Mouse (Mus musculus) ES-Bruce4 (cell line): ENCODE results near the gene Psmb7.

Experiments used
- CTCF ChIP-seq: IDR thresholded peaks from one replicate; pipeline ENCODE4 v1.8.1; 2011; ENCODE audit warnings: low read depth, low read length
- EP300 ChIP-seq: IDR thresholded peaks from 2 replicates; pipeline ENCODE4 v1.6.1; 2011; ENCODE audit warnings: low read depth, low read length; ENCODE audit not compliant: insufficient read depth
- POLR2A ChIP-seq: IDR thresholded peaks from one replicate; pipeline ENCODE4 v1.8.1; 2011; ENCODE audit warnings: low read length; ENCODE audit not compliant: insufficient read depth

DNA sequence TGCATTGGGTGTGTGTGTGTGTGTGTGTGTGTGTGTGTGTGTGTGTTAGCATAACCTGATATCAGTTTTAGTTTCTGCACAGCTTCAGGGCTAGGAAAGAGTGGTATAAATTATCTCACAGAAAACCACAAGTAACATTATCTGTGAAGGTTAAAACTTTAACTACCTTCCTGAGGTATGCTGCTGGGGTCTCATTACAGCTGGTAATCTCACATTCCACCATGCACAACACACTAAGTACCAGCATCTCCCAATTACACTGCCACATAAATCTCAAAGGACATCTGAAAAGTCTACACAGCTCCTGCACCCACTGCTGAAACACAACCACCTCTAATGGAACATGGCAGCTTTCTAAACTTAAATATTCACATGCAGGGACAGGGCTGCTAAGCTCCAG lies 43.0 kb downstream of the Psmb7 start:
- TF ChIP-seq CTCF = no peak
- no peak for TF ChIP-seq POLR2A
- no peak for TF ChIP-seq EP300
